Mouse (Mus musculus) left cerebral cortex, adult 9 months (tissue): ENCODE data around the gene Runx2.

Source experiments
- DNase-seq, 2 experiments: peaks; one replicate each; pipeline ENCODE4 v3.0.0; 2022; ENCODE audit warnings: low spot score in 2 of 2

The Runx2 gene

DNA sequence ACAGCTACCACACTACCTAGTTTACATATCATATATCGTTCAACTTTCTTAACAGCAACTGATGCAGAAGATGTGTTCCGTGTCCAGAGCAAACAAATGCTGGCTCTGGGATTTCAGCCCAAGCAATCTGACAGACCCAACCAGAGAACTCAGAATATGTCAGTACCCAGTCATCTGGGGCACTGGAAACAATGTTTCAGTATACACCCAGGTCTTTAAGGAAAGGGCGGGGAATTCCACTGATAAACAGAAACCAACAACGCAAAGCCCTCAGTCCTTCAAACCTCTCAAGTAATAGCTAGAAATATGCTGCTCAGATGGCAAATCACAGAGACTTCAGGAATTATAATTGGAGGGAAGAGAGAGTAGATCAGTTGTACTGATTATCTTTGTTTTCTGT, 100.5 kb downstream of the Runx2 start:
- no peak for DNase-seq

DNA sequence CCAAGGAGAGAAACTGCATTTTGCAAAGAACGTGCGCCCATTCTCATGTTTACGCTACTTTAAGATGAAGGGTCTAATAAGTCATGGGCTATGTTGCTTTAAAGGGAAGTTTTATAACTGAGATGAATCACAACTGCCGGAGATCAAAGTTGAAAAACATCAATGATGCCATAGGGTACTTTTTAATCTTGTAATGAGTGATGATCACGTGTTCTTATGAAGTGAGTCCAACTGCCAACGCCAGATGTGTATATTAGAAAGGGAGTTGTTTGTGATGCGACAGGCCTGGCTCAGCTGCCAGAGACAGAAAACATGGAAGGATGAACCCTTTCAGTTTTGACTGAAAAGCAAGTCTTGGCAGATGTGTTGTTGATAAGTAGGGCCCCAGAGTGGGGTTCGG, 101.2 kb downstream of the Runx2 start:
- no peak for DNase-seq

DNA sequence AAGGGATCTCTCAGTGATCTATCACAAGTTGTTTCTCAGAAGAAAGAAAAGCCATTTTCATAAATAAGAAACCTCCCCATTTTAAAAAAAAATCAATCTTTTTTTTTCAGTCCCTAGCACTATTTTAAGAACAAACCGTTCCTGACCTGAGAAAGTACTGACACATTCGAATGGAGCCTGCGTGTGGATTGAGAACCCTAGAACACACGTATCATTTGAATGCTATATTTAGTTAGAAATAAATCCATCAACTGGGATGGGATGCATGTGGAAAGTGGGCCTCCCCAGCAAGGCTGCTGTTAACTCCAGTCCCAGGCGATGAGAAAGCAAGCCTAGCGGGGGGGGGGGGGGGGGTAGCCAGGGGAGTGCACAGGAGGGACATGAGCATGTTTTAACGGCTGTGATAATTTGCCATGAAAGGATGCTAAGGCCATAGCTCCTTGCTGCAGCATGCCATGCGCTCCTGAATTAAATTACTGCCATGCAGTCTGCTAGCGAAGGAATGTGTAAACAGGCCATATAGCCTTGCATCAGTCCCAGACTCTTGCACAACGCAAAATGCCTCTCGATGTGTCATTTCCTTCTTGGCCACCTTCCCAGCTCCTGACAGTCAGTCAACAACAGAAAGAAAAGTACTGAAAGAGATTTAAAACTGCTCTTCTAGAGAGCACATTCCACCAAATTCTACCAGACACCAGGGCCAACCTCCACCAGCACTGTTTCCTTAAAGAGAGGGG, 104.9 kb downstream of the Runx2 start:
- DNase-seq, result peak in 1 of 2 experiments; percentile 61

DNA sequence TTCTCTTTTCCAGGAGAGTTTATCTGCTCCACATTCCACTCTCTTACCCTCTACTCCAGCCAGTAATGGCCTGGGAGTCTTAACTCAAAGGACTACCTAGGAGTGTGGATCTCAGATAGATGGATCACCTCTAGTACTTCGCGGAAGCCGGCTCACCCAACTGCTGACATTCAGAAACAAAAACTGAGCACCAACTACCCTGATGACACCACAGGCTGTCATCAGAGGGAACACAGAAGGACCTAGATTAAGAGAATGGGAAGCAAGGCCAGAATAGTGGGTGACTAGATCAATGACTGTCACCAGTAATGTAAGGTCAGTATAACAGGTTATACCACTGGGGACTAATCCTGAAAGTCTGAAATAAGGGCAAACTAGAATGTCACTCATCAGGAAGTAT, 106.6 kb downstream of the Runx2 start:
- no peak for DNase-seq

DNA sequence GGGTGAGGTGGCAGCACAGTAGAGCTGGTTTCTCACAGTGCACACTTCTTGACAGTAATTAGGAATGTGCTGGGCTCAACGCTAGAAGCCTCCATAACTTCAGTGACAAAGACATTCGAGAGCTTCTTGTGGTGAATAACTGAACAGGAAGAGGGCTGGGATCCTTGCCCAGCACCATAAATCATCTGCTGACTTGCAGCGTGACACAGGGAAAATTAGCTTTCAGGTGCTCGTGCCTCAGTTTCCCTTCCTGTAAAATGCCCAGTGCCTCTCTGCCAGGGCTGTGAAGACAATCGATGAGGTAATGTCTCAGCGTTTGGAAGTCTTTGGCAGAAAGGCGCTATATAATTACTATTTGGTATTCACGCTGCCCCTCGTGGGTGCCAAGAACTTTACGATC, 108.1 kb downstream of the Runx2 start:
- DNase-seq, result no peak

DNA sequence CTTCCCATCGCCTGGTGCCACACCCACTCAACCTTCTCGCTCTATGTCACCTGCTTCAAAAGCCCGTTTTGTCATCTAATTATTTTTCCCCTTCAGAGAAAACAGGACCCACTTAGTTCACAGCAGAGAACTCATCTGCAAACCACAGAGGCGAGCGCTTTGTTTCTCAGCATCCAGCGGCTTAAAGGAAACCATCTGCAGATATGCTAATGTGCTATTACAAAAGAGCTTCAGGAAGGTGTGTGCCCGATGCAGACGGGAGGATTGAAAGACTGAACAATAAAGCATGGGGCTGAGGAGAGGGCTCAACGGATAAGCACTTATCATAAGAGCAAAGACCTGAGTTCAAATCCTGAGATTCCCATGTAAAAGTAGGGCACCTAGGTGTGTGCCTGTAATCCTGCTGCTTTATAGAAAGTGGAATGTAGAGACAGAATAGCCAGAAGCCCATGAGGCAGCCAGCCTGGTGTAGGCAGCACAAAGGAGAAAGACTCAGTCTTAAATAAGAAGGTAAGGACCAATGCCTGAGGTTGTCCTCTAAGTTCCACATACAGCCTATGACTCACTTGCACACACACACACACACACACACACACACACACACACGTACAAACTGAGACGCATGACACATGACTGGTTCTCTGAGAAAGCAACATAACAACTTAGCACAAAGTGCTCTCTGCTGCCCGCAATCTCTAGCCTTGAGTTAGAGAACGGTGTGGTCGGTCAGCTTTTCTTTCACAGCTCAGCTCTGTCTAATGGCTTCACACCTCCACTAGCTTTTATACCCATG, 111.9 kb downstream of the Runx2 start:
- no peak for DNase-seq

DNA sequence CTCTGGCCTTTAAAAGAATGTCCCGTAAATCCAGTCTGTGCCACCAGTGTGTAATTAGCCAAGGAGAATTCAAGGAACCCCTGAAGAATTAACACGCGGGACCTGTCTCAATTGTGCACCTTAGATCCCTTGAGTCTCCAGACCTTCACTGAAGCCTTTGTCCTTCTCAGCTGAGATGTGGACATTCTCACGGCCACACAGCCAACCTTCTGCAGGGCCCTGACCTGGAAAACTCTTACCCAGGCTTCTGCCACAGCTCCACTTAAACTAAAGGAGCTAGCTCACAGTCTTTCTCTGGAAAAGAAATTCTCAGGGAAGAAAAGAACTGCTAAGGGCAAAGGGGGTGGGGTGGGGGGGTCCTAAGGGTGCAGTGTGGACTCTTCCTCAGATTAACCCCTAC, 113.1 kb downstream of the Runx2 start:
- DNase-seq, result no peak

DNA sequence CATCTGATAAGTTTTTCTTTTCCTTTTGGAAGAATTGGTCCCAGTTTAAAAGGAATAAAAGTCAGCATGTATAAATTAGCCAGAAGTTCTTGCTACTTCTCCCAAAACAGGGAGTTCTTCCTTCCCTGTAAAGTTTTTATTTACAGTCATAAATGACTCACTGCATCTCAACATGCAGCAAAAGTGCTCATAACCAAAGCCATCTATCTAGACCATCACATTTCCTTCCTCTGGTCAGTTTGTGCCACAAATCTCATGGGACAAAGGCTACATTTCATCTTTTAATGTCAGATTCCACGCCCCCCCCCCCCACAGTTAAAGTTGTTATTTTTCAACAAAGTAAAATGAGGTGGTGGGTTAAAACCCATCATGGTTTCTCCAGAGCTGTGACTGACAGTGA, 114.3 kb downstream of the Runx2 start:
- DNase-seq, result no peak

DNA sequence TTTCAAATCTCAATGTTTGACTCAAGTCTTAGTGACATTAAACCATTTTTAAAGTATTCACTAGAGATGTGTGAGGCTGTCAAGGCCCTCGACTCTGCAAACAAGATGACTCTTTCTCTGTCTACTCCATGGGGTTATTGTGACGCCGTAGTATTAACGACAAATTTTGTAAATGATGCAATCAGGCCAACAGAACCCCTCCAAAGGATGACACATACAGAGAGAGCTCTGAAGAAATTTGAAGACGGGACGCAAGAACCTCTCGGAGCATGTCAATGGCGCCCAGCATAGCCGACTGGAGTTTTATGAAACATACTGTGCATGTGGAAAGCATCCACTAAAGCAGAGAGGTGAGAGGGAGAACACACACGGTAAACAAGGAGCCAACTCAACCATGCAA, 117.5 kb downstream of the Runx2 start:
- DNase-seq, result no peak

DNA sequence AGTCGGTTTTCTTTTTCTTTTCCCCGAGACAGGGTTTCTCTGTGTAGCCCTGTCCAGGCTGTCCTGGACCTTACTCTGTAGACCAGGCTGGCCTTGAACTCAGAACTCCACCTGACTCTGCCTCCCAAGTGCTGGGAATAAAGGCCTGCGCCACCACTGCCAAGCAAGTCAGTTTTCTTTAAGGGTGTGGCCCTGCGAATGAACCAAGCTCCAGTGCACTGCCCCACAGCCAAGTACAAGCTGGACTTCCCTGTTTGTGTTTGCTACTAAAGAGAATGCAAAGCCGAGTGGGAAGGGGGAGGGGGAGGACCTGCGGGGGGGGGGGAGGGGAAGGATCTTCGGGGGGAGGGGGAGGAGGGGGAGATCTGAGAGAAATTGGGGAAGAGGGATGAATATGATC, 121.0 kb downstream of the Runx2 start:
- DNase-seq, result no peak

DNA sequence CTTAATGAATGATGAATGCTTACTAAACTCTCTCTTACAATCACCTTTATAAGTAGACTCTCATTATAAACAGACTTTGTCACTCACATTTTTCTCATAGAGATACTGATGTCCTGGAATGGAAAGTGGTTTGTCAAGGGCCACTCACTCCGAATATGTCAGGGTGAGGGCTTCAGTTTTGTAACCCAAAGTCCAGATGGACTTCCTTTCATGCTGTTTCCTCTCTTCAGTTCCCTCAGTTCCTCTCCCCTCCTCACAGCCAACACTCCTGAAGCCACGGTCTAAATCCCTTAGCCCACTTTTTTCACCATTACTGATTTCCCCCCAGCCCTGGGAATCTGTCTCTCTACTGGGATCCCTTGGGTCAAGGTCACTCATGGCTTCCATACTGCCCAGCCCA, 123.1 kb downstream of the Runx2 start:
- no peak for DNase-seq

DNA sequence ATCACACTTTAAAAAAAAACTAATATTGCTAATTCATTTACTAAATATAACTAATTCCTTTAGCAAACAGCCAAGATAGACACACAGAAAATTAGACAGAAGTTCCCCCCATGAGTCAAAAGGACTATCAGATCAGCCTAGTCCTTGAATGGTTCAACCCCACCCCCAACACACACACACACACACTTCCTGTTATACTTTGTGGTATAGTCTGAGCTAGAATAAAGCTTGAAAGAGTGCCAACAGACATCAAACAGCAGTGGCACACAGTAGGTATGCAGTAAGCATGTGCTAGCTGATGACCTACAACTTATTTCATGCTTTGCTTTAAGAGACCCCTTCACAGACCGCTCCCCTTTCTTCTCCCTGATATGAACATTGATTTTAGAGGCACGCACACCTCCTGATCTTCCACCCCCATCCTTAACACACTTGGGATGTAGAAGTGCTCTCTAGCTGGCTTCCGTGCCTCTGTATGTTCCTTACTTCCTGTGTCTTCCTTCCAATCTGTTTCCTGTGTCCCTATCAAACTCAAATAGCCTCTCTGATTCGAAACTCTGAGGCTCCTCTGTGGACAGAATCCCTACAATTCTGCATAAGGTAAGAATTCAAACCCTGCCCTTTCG, 124.1 kb downstream of the Runx2 start:
- DNase-seq, result no peak

DNA sequence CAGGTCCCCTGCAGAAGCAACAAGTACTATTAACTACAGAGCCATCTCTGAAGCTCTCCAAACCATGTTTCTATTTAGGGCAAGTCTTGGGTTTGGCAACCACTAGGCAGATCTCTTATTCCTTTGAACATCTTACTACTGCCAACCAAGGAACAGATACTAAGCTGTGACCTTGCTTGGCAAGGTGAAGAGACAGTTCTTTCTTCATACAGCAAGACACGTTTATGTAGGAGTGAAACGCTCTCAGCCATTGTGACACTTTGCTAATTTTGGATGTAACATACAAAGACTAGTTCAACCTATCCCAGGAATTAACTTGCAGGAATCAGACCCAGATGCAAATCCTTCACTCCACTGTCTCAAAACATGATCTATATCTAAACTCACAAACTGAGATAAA, 126.3 kb downstream of the Runx2 start:
- no peak for DNase-seq

DNA sequence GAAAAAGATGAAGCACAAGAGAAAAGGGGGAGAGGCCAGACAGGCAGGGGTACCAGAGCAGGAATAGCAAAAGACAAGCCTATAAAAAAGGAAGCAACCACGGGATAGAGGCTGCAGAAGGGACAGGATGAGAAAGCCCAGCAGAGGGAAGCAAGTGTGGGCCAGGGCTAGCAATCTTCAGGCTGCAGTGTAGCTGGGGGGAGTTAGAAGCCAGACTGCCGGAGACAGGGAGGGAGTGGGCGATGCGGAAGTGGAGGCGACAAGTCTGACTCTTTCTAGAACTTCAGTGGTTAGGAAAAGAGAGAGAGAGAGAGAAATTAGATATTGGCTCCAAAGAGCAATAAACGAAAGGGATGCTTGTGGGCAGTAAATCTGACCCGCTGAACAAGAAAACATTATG, 129.1 kb downstream of the Runx2 start:
- peak in 1 of 2 experiments; percentile 58 for DNase-seq

DNA sequence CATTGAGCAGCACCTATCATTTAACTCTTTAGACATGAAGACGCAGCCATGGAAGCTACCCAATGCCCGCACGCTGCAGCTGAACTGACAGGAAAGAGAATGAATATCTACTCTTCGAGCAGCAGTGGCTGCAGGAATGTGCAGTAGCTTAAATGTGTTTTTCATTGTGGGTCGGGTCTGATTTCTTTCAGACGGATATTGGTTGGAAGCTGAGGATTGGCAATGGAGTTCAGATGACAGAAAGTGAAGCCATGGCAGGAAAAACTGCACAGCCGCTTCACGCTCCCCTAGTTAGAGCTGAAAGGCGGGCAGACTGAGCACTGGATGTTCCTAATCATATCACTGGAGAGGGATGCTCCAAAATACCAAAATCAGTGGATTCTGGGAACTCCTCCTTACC, 131.6 kb downstream of the Runx2 start:
- DNase-seq, result no peak

DNA sequence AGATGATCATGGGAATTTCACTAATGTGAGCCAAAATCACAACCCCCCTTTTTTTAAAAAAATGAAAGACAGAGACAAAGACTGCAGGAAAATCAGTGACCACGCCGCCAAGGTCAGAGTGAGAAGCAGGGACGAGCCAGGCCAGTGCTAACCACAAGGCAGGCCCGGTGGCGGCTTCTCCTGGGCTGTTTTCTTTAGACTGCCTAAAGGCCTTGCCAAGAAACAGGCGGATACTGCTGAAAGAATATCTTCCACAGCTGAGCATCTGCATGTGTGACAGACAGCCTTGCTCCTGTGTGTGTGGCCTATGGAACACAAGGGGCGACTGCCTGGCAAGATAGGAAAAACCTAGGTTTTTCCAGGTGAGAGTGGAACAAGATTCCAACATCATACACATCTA, 136.8 kb downstream of the Runx2 start:
- peak in 1 of 2 experiments; percentile 13 for DNase-seq

DNA sequence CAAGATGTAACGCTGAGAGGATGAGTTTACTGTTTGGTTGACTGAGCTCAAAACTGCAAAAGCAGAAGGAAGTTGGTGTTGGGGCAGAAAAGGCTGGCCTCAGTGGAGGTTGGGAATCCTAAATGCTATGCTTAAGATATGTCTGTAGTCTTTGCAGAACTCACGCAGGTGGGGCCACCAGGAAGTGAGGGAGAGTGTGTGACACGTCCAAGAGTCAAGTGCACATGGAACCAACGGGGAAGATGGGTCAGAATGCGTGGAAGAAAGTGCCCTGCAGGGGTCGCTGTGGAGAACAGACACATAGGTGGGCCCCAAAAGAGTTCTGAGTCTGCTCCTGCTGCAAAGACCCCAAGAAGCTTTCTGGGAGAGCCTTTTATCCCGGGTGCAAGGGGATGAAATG, 141.8 kb downstream of the Runx2 start:
- DNase-seq, result peak in 1 of 2 experiments; percentile 9

DNA sequence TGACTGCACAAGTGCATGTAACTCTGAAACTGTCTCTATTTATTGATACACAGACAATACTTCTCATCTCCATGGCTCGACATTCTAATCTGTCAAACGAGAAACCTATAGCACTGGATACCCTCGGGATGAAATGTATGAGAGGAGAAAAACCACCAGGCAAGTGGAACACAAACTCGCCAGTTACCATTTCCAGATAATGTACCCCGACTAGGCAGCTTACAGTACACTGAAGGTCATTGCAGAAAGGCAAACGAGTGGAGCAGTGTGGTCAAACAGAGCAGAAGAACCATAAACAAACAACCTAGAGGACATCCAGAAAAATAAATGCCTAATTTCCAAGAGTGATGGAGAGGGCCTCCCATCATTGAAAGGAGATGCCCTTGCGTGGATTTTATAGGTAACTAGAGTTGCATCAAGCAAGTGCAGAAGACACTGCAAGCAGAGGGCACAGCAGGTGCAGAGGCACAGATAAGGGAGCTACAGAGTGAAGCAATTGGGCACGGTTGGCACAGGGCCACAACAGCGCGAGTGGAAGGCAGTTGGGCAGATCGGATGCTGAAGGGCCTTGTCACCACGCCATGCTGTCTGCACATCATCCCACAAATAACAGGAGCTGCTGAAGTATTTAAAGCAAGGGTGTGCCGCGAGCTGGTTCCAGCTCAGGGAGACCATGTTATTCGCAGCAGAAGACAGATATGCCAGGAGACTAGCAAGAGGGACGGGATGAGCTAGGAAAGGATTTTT, 142.5 kb downstream of the Runx2 start:
- peak; percentile 42 to 70 for DNase-seq

DNA sequence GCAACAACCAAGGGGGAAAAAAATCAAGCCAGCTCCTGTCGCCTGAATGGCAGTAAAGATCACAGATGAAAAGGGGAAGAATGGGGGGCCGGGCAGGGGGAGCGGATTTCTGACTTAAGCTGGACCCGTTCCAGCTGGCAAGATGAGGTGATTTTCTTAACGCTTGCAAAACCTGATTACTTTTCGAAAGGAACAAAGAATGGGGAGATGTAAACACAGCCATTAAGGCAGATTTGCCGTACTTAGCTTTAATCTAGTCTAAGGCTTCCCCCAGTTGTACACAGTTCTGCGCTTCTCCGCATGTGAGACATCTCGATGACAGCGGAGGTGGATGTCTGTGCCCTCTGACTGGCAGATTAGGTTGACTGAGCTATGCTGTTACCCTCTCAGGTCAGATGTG, 144.6 kb downstream of the Runx2 start:
- DNase-seq, result no peak

DNA sequence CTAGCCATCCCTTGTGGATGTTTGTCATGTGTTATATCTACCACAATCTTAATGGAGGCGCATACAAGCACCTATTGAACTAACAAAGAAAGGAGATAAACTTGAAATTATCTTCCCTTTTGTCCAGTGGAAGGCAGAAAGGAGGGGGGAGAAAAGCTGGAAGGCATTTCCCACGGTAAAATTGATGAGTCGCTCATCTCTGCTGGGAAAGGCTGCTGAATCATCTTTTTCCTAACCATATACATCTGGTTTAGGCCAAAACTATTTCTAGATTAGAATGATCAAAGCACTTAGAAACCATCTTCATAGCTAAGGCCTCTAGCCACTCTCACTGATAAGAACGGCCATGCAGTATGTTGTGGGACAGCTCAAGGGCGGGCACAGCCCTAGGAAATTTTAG, 147.3 kb downstream of the Runx2 start:
- no peak for DNase-seq

DNA sequence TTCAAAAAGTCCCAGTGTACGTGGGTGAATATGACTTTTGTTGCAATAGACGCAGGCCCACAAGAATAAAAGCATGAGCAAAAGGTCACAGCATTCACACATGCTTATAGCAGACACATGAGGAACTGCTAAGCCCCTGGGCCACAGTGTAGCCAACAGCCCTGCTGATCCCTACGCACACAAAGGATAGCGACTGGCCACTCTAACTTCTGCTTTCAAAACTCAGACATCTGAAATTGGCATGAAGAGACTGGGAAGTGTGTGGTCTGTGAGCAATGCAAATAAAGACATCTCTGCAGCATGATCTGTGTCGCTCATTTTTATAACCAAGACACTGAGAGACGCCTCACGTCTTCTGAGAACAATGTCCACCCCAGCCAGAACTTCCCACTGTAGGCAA, 150.7 kb downstream of the Runx2 start:
- DNase-seq, result no peak

DNA sequence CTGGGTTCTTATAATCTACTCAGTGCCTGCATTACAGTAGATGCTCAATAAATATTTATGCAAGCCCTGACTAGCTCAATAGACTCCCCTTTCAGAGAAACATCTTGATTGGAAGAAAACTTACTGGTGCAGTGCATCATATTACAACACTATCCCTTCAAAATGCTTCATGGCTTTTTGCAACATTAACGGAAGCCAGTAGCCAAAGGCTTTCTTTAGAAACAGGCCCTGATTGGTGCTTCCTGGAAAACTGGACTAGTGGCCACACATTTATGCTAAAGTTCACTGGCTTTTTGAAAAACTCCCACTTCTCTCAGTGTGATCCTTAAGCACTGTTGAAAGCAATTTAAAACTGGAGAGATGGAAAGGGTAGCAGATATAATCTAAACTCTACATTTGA, 151.4 kb downstream of the Runx2 start:
- DNase-seq, result no peak
